Mouse (Mus musculus) spleen, adult 2 months (tissue): ENCODE data around the gene Lgr4.

Source experiments
- CTCF ChIP-seq: fragments of 200-500 bp; IDR thresholded peaks from 2 replicates; pipeline ENCODE4 v1.5.1; 2011; ENCODE audit warnings: mild to moderate bottlenecking, inconsistent platforms; ENCODE audit not compliant: insufficient read depth, insufficient read length, insufficient replicate concordance; ENCODE audit errors: extremely low read depth
- POLR2A ChIP-seq: fragments of 200-500 bp; IDR thresholded peaks from 2 replicates; pipeline ENCODE4 v1.6.1; 2011; ENCODE audit warnings: low read depth, low read length, inconsistent platforms

- no peak for TF ChIP-seq CTCF
- no peak for TF ChIP-seq POLR2A
Observed at GRCm38 (mm10) chr2:109953048-109953717, 35.7 kb downstream of the Lgr4 start.
